Mouse (Mus musculus) brain, embryonic 14.5 days (tissue): ENCODE data around the gene Creb5.

Experiments
- CTCF ChIP-seq: fragments of 200-500 bp; IDR thresholded peaks from 2 replicates; pipeline ENCODE4 v1.5.1; 2012; ENCODE audit warnings: inconsistent platforms, mild to moderate bottlenecking, moderate library complexity, borderline replicate concordance; ENCODE audit not compliant: insufficient read depth, insufficient read length; ENCODE audit errors: extremely low read depth
- POLR2A ChIP-seq: fragments of 200-500 bp; IDR thresholded peaks from 2 replicates; pipeline ENCODE4 v1.6.1; 2012; ENCODE audit warnings: mild to moderate bottlenecking, inconsistent platforms, borderline replicate concordance; ENCODE audit not compliant: poor library complexity, insufficient read depth, insufficient read length, severe bottlenecking; ENCODE audit errors: extremely low read depth

- TF ChIP-seq CTCF (no peak), POLR2A (no peak)
Observed at GRCm38 (mm10) chr6:53628714-53629113, 341.6 kb downstream of the Creb5 start.
